Mouse (Mus musculus) heart, embryonic 12.5 days (tissue): ENCODE measurements around the gene Pde10a. TPM values are rescaled to one million over a fixed set of nuclear protein-coding genes. Genes with fewer than 3 reads are reported as not detected.

Experiments used
- ATAC-seq: fragments of 200-750 bp; cut with Nextera tagmentation; 2 replicates; pipeline ENCODE4 v1.8.0; 2017; ENCODE audit warnings: moderate TSS enrichment, moderate library complexity; ENCODE audit not compliant: insufficient number of reproducible peaks, low FRiP score
- H3K27ac ChIP-seq: fragments of 300-500 bp; sonication (generic); 2 replicates; pipeline ENCODE4 v1.5.1; 2016; ENCODE audit warnings: mild to moderate bottlenecking, moderate library complexity; ENCODE audit not compliant: poor library complexity, severe bottlenecking
- H3K27me3 ChIP-seq: fragments of 300-500 bp; sonication (generic); replicated peaks from 2 replicates; pipeline ENCODE4 v1.6.1; 2016; ENCODE audit warnings: mild to moderate bottlenecking, moderate library complexity
- H3K36me3 ChIP-seq: fragments of 300-500 bp; sonication (generic); 2 replicates; pipeline ENCODE4 v1.6.1; 2016; ENCODE audit warnings: mild to moderate bottlenecking, moderate library complexity
- H3K4me1 ChIP-seq: fragments of 300-500 bp; sonication (generic); replicated peaks from 2 replicates; pipeline ENCODE4 v1.6.1; 2016; ENCODE audit warnings: mild to moderate bottlenecking
- H3K4me2 ChIP-seq: fragments of 300-500 bp; sonication (generic); 2 replicates; pipeline ENCODE4 v1.6.1; 2016; ENCODE audit warnings: mild to moderate bottlenecking, moderate library complexity
- H3K4me3 ChIP-seq: fragments of 300-500 bp; sonication (generic); 2 replicates; pipeline ENCODE4 v1.5.1; 2016; ENCODE audit warnings: mild to moderate bottlenecking
- H3K9ac ChIP-seq: fragments of 300-500 bp; sonication (generic); 2 replicates; pipeline ENCODE4 v1.6.1; 2016; ENCODE audit warnings: mild to moderate bottlenecking, moderate library complexity
- H3K9me3 ChIP-seq: fragments of 300-500 bp; sonication (generic); replicated peaks from 2 replicates; pipeline ENCODE4 v1.6.1; 2016; ENCODE audit warnings: mild to moderate bottlenecking, moderate library complexity
- WGBS: fragments of 180-500 bp; shearing (Covaris S2); methylation state at CpG from one replicate; pipeline ENCODE4 v1.1.7; 2016; 5-methylcytosine and 5-hydroxymethylcytosine counted together
- polyA plus RNA-seq: library from polyadenylated mRNA; unstranded; fragments of >200 nt; fragmentation: Nextera tagmentation; extraction: Ambion mirVana; gene quantifications from 2 replicates; pipeline ENCODE4 v1.2.1, GENCODE M21; 2016

The Pde10a gene
- polyA plus RNA-seq, 1 experiment from 2014 or later: 1.4 TPM

- Histone ChIP-seq H3K4me3 (no peak overlapping the region), H3K9ac (no peak overlapping the region), H3K4me2 (no peak overlapping the region), H3K27ac (no peak overlapping the region), H3K9me3 (no peaks in the 10 kb centered on the region), H3K4me1 (peaks cover 10% of the 10 kb centered on the region; the same call in 1 of the 2 replicates), H3K36me3 (no peaks in the 10 kb centered on the region), H3K27me3 (peaks cover 7% of the 10 kb centered on the region; the same call in 1 of the 2 replicates)
- ATAC-seq: no peak
- WGBS: 84% methylated on average over 5 of the region's 5 CpGs
These were observed 363.5 kb downstream of the Pde10a start for GRCm38 (mm10) chr17:8888639-8889038.

GRCm38 (mm10) chr17:8892193-8892985, 367.2 kb downstream of the Pde10a start:
- H3K9ac ChIP-seq: no peak overlapping the region
- no peak overlapping the region for H3K27ac ChIP-seq
- H3K4me1 ChIP-seq: peaks cover 16% of the 10 kb centered on the region; the same call in 1 of the 2 replicates
- H3K36me3 ChIP-seq: no peaks in the 10 kb centered on the region
- 74% methylated on average over 13 of the region's 13 CpGs for WGBS
- H3K9me3 ChIP-seq: no peaks in the 10 kb centered on the region
- H3K4me2 ChIP-seq: no peak overlapping the region
- H3K27me3 ChIP-seq: peaks cover 13% of the 10 kb centered on the region; the same call in 1 of the 2 replicates
- H3K4me3 ChIP-seq: no peak overlapping the region
- no peak for ATAC-seq

- H3K9ac ChIP-seq: no peak overlapping the region
- H3K4me3 ChIP-seq: no peak overlapping the region
- no peaks in the 10 kb centered on the region for H3K36me3 ChIP-seq
- H3K27ac ChIP-seq: no peak overlapping the region
- H3K27me3 ChIP-seq: peaks cover 13% of the 10 kb centered on the region
- ATAC-seq: no peak
- H3K9me3 ChIP-seq: no peaks in the 10 kb centered on the region
- H3K4me2 ChIP-seq: no peak overlapping the region
- WGBS: 52% methylated on average over 14 of the region's 14 CpGs
- H3K4me1 ChIP-seq: peaks cover 9% of the 10 kb centered on the region; the same call in 1 of the 2 replicates
These were observed 370.8 kb downstream of the Pde10a start for GRCm38 (mm10) chr17:8895991-8896390.

- Histone ChIP-seq H3K9me3 (no peaks in the 10 kb centered on the region), H3K36me3 (no peaks in the 10 kb centered on the region), H3K4me1 (peaks cover 9% of the 10 kb centered on the region; the same call in 1 of the 2 replicates), H3K4me2 (no peak overlapping the region), H3K4me3 (no peak overlapping the region), H3K27me3 (peaks cover 11% of the 10 kb centered on the region), H3K9ac (no peak overlapping the region), H3K27ac (no peak overlapping the region)
- 90% methylated on average over 10 of the region's 10 CpGs for WGBS
- no peak for ATAC-seq
These were observed 372.6 kb downstream of the Pde10a start for GRCm38 (mm10) chr17:8897749-8898148.

- H3K4me2 ChIP-seq: no peak overlapping the region
- no peak for ATAC-seq
- 88% methylated on average over 8 of the region's 8 CpGs for WGBS
These were observed 373.0 kb downstream of the Pde10a start for GRCm38 (mm10) chr17:8898221-8898620.

GRCm38 (mm10) chr17:8899212-8899611, 374.0 kb downstream of the Pde10a start:
- peaks cover 9% of the 10 kb centered on the region; the same call in 1 of the 2 replicates for H3K4me1 ChIP-seq
- H3K27ac ChIP-seq: no peak overlapping the region
- H3K4me2 ChIP-seq: no peak overlapping the region
- ATAC-seq: no peak
- no peaks in the 10 kb centered on the region for H3K9me3 ChIP-seq
- peaks cover 4% of the 10 kb centered on the region; the same call in 1 of the 2 replicates for H3K27me3 ChIP-seq
- WGBS: 73% methylated on average over 7 of the region's 7 CpGs
- H3K4me3 ChIP-seq: no peak overlapping the region
- H3K36me3 ChIP-seq: no peaks in the 10 kb centered on the region
- H3K9ac ChIP-seq: no peak overlapping the region

More at GRCm38 (mm10) chr17:8898221-8898620, 373.0 kb downstream of the Pde10a start:
- H3K4me1 ChIP-seq: peaks cover 9% of the 10 kb centered on the region; the same call in 1 of the 2 replicates
- H3K4me3 ChIP-seq: no peak overlapping the region
- H3K27ac ChIP-seq: no peak overlapping the region
- no peaks in the 10 kb centered on the region for H3K36me3 ChIP-seq
- H3K9ac ChIP-seq: no peak overlapping the region
- H3K9me3 ChIP-seq: no peaks in the 10 kb centered on the region
- H3K27me3 ChIP-seq: peaks cover 11% of the 10 kb centered on the region

- peaks cover 11% of the 10 kb centered on the region for H3K4me1 ChIP-seq
- H3K9me3 ChIP-seq: no peaks in the 10 kb centered on the region
- WGBS: 90% methylated on average over 5 of the region's 5 CpGs
- H3K9ac ChIP-seq: no peak overlapping the region
- H3K27ac ChIP-seq: no peak overlapping the region
- no peak for ATAC-seq
- H3K4me3 ChIP-seq: no peak overlapping the region
- no peaks in the 10 kb centered on the region for H3K36me3 ChIP-seq
- 0 out of 2 replicates have a peak, but pooled peaks cover 9% of the 10 kb centered on the region for H3K27me3 ChIP-seq
- H3K4me2 ChIP-seq: no peak overlapping the region
These were observed 378.5 kb downstream of the Pde10a start for GRCm38 (mm10) chr17:8903555-8904283.

GRCm38 (mm10) chr17:8910571-8910970, 385.4 kb downstream of the Pde10a start:
- 70% methylated on average over 5 of the region's 5 CpGs for WGBS
- H3K4me1 ChIP-seq: peaks cover 7% of the 10 kb centered on the region
- no peak overlapping the region for H3K4me2 ChIP-seq
- no peaks in the 10 kb centered on the region for H3K9me3 ChIP-seq
- H3K27me3 ChIP-seq: peaks cover 7% of the 10 kb centered on the region; the same call in 1 of the 2 replicates
- no peak overlapping the region for H3K27ac ChIP-seq
- H3K9ac ChIP-seq: no peak overlapping the region
- H3K4me3 ChIP-seq: no peak overlapping the region
- H3K36me3 ChIP-seq: no peaks in the 10 kb centered on the region
- ATAC-seq: no peak

GRCm38 (mm10) chr17:8912933-8913332, 387.8 kb downstream of the Pde10a start:
- H3K4me1 ChIP-seq: no peaks in the 10 kb centered on the region
- H3K27ac ChIP-seq: no peak overlapping the region
- H3K4me3 ChIP-seq: no peak overlapping the region
- no peak overlapping the region for H3K4me2 ChIP-seq
- 90% methylated on average over 3 of the region's 3 CpGs for WGBS
- no peaks in the 10 kb centered on the region for H3K36me3 ChIP-seq
- H3K9me3 ChIP-seq: no peaks in the 10 kb centered on the region
- no peak overlapping the region for H3K9ac ChIP-seq
- ATAC-seq: no peak
- H3K27me3 ChIP-seq: peaks cover 5% of the 10 kb centered on the region; the same call in 1 of the 2 replicates

- no peak for ATAC-seq
- Histone ChIP-seq H3K4me3 (no peak overlapping the region), H3K36me3 (no peaks in the 10 kb centered on the region), H3K9ac (no peak overlapping the region), H3K27ac (no peak overlapping the region), H3K4me2 (no peak overlapping the region), H3K27me3 (peaks cover 12% of the 10 kb centered on the region), H3K9me3 (no peaks in the 10 kb centered on the region), H3K4me1 (no peaks in the 10 kb centered on the region)
These were observed 390.5 kb downstream of the Pde10a start for GRCm38 (mm10) chr17:8915693-8916092.

- H3K36me3 ChIP-seq: no peaks in the 10 kb centered on the region
- no peak overlapping the region for H3K4me2 ChIP-seq
- no peak overlapping the region for H3K27ac ChIP-seq
- peaks cover 64% of the 10 kb centered on the region for H3K27me3 ChIP-seq
- WGBS: 56% methylated on average over 4 of the region's 4 CpGs
- ATAC-seq: no peak
- no peak overlapping the region for H3K9ac ChIP-seq
- H3K9me3 ChIP-seq: no peaks in the 10 kb centered on the region
- H3K4me1 ChIP-seq: peaks cover 7% of the 10 kb centered on the region
- H3K4me3 ChIP-seq: no peak overlapping the region
These were observed 397.9 kb downstream of the Pde10a start for GRCm38 (mm10) chr17:8923074-8923473.
